Mouse (Mus musculus): ENCODE data around the gene Mup2. TPM values are rescaled to one million over a fixed set of nuclear protein-coding genes. Genes with fewer than 3 reads are reported as not detected.
"Not testable (repeated sequence)": the region's sequence is repeated elsewhere in the genome, so short reads cannot be mapped to it uniquely, and the experiment has no call there.

Gene Mup2
- 0.41 TPM in 1 of 2 replicates, not detected in the other for polyA plus RNA-seq (2015; fragmentation: Nextera tagmentation; extraction: Ambion mirVana)

- not testable (repeated sequence) for H3K9me3 ChIP-seq; H3K4me2 ChIP-seq; H3K4me3 ChIP-seq; H3K9ac ChIP-seq; ATAC-seq (ENCODE audit: low read depth); H3K4me1 ChIP-seq (replicated peaks); H3K36me3 ChIP-seq; H3K27me3 ChIP-seq; H3K27ac ChIP-seq (replicated peaks)
These were observed at the start of gene Mup2 for GRCm38 (mm10) chr4:60154189-60154588. Gene Mup2 (minus strand): TSS chr4:60154289.

Other genes starting within 250 kb of the Mup2 start
- not detected in 2 replicates for gene Slc46a2, start 239.2 kb downstream of the Mup2 start, polyA plus RNA-seq (2015; fragmentation: Nextera tagmentation; extraction: Ambion mirVana)
- gene Mup4, start 193.6 kb downstream of the Mup2 start, polyA plus RNA-seq (2015; fragmentation: Nextera tagmentation; extraction: Ambion mirVana), result not detected in 2 replicates
- not detected in 2 replicates for gene Mup6, start 190.0 kb downstream of the Mup2 start, polyA plus RNA-seq (2015; fragmentation: Nextera tagmentation; extraction: Ambion mirVana)
- gene Mup7, start 83.8 kb downstream of the Mup2 start, polyA plus RNA-seq (2015; fragmentation: Nextera tagmentation; extraction: Ambion mirVana), result not detected in 2 replicates
- gene Mup8, start 68.3 kb upstream of the Mup2 start, polyA plus RNA-seq (2015; fragmentation: Nextera tagmentation; extraction: Ambion mirVana), result not detected in 2 replicates